Mouse (Mus musculus): Measurements from ENCODE around the gene Zfp444. TPM values are rescaled to one million over a fixed set of nuclear protein-coding genes. Genes with fewer than 3 reads are reported as not detected.

The Zfp444 gene
- polyA plus RNA-seq, 1 experiment from 2014 or later = 101 TPM

- no peaks in the 10 kb centered on the region for H3K36me3 ChIP-seq (ENCODE audit: control insufficient read depth, insufficient read depth)
- WGBS = 73% methylated on average over 9 of the region's 9 CpGs
- H3K4me3 ChIP-seq (replicated peaks; ENCODE audit: low read length) = peak overlapping the region; percentile 87; the same call in 1 of the 2 replicates
- H3K27me3 ChIP-seq (replicated peaks; ENCODE audit: control insufficient read depth, insufficient read depth, low read length) = no peaks in the 10 kb centered on the region
- no peak for ATAC-seq
- H3K9ac ChIP-seq (replicated peaks; ENCODE audit: low read depth, low read length) = peak overlapping the region; percentile 53; the same call in 1 of the 2 replicates
- H3K9me3 ChIP-seq (ENCODE audit: control insufficient read depth, low read length) = no peaks in the 10 kb centered on the region
- H3K27ac ChIP-seq (ENCODE audit: low read length) = no peak overlapping the region
- peak overlapping the region; percentile 81 for H3K4me2 ChIP-seq (ENCODE audit: low read length)
- peaks cover 20% of the 10 kb centered on the region for H3K4me1 ChIP-seq (replicated peaks; ENCODE audit: control insufficient read depth, insufficient read depth, low read length)
Observed at GRCm38 (mm10) chr7:6156901-6157472, 15.0 kb upstream of the Zfp444 start.

- H3K27ac ChIP-seq (ENCODE audit: low read length) = no peak overlapping the region
- H3K4me3 ChIP-seq (replicated peaks; ENCODE audit: low read length) = no peak overlapping the region
- H3K9me3 ChIP-seq (ENCODE audit: control insufficient read depth, low read length) = no peaks in the 10 kb centered on the region
- no peaks in the 10 kb centered on the region for H3K27me3 ChIP-seq (replicated peaks; ENCODE audit: control insufficient read depth, insufficient read depth, low read length)
- H3K9ac ChIP-seq (replicated peaks; ENCODE audit: low read depth, low read length) = no peak overlapping the region
- no peak for ATAC-seq
- peaks cover 20% of the 10 kb centered on the region for H3K4me1 ChIP-seq (replicated peaks; ENCODE audit: control insufficient read depth, insufficient read depth, low read length)
- WGBS = 94% methylated on average over 1 of the region's 1 CpGs
- no peak overlapping the region for H3K4me2 ChIP-seq (ENCODE audit: low read length)
- H3K36me3 ChIP-seq (ENCODE audit: control insufficient read depth, insufficient read depth) = no peaks in the 10 kb centered on the region
Observed at GRCm38 (mm10) chr7:6157479-6157878, 14.5 kb upstream of the Zfp444 start.

GRCm38 (mm10) chr7:6159604-6160003 is 12.4 kb upstream of the Zfp444 start:
- Histone ChIP-seq H3K4me3 (replicated peaks; ENCODE audit: low read length) (no peak overlapping the region), H3K4me1 (replicated peaks; ENCODE audit: control insufficient read depth, insufficient read depth, low read length) (peaks cover 12% of the 10 kb centered on the region), H3K27me3 (replicated peaks; ENCODE audit: control insufficient read depth, insufficient read depth, low read length) (no peaks in the 10 kb centered on the region), H3K9ac (replicated peaks; ENCODE audit: low read depth, low read length) (no peak overlapping the region), H3K36me3 (ENCODE audit: control insufficient read depth, insufficient read depth) (no peaks in the 10 kb centered on the region), H3K4me2 (ENCODE audit: low read length) (no peak overlapping the region), H3K27ac (ENCODE audit: low read length) (no peak overlapping the region), H3K9me3 (ENCODE audit: control insufficient read depth, low read length) (no peaks in the 10 kb centered on the region)
- 86% methylated on average over 3 of the region's 3 CpGs for WGBS
- no peak for ATAC-seq

- Histone ChIP-seq H3K4me1 (replicated peaks; ENCODE audit: control insufficient read depth, insufficient read depth, low read length) (peaks cover 5% of the 10 kb centered on the region), H3K36me3 (ENCODE audit: control insufficient read depth, insufficient read depth) (no peaks in the 10 kb centered on the region), H3K4me3 (replicated peaks; ENCODE audit: low read length) (no peak overlapping the region), H3K9me3 (ENCODE audit: control insufficient read depth, low read length) (no peaks in the 10 kb centered on the region), H3K27me3 (replicated peaks; ENCODE audit: control insufficient read depth, insufficient read depth, low read length) (no peaks in the 10 kb centered on the region), H3K4me2 (ENCODE audit: low read length) (no peak overlapping the region), H3K9ac (replicated peaks; ENCODE audit: low read depth, low read length) (no peak overlapping the region), H3K27ac (ENCODE audit: low read length) (no peak overlapping the region)
- 58% methylated on average over 3 of the region's 3 CpGs for WGBS
- ATAC-seq = no peak
Observed at GRCm38 (mm10) chr7:6161541-6161940, 10.5 kb upstream of the Zfp444 start.

DNA sequence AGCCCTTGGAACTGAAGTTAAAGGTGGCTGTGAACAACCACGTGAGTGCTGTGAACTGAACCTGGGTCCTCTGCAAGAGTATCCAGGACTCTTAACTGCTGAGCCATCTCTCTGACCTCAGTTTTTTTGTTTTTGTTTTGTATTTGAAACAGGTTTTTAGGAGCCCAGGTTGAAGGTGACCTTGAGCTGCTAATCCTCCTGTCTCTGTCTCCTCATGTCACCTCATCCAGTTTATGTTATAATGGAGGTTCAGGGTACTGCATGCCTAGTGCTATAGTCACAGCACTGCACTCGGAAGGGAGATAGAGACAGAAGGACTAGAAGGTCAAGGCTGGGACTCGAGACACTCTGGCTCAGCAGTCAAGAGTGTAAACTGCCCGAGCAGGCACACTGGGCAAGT is 9.9 kb upstream of the Zfp444 start:
- Histone ChIP-seq H3K27ac (ENCODE audit: low read length) (no peak overlapping the region), H3K36me3 (ENCODE audit: control insufficient read depth, insufficient read depth) (no peaks in the 10 kb centered on the region), H3K9ac (replicated peaks; ENCODE audit: low read depth, low read length) (no peak overlapping the region), H3K4me3 (replicated peaks; ENCODE audit: low read length) (no peak overlapping the region), H3K9me3 (ENCODE audit: control insufficient read depth, low read length) (no peaks in the 10 kb centered on the region), H3K4me2 (ENCODE audit: low read length) (no peak overlapping the region), H3K27me3 (replicated peaks; ENCODE audit: control insufficient read depth, insufficient read depth, low read length) (no peaks in the 10 kb centered on the region), H3K4me1 (replicated peaks; ENCODE audit: control insufficient read depth, insufficient read depth, low read length) (no peaks in the 10 kb centered on the region; the same call in 1 of the 2 replicates)
- ATAC-seq = no peak
- WGBS = 85% methylated on average over 4 of the region's 4 CpGs

DNA sequence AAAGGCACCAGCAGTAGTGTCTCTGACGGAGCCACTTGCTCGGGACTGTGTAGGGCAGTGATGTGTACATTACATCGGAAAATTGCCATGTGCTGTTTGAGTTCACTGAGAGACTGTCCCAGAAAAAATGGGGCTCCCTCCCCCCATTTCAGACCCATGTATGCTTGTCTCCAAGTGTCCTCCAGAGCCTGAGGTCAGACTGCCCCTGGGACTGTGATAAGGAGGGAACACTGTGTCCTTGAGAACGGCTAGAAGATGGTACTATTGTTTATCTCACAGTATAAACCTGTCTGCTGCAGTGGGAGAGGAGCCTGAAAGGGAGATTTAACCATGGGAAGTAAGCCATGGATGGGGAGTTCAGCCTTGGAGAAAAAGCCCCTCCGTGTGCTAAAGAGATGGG is 7.4 kb upstream of the Zfp444 start:
- Histone ChIP-seq H3K27me3 (replicated peaks; ENCODE audit: control insufficient read depth, insufficient read depth, low read length) (no peaks in the 10 kb centered on the region), H3K4me3 (replicated peaks; ENCODE audit: low read length) (no peak overlapping the region), H3K4me1 (replicated peaks; ENCODE audit: control insufficient read depth, insufficient read depth, low read length) (no peaks in the 10 kb centered on the region), H3K27ac (ENCODE audit: low read length) (no peak overlapping the region), H3K4me2 (ENCODE audit: low read length) (no peak overlapping the region), H3K9ac (replicated peaks; ENCODE audit: low read depth, low read length) (no peak overlapping the region), H3K36me3 (ENCODE audit: control insufficient read depth, insufficient read depth) (no peaks in the 10 kb centered on the region), H3K9me3 (ENCODE audit: control insufficient read depth, low read length) (no peaks in the 10 kb centered on the region)
- no peak for ATAC-seq
- WGBS = 71% methylated on average over 5 of the region's 5 CpGs

- 74% methylated on average over 3 of the region's 3 CpGs for WGBS
- Histone ChIP-seq H3K27ac (ENCODE audit: low read length) (no peak overlapping the region), H3K9me3 (ENCODE audit: control insufficient read depth, low read length) (no peaks in the 10 kb centered on the region), H3K4me1 (replicated peaks; ENCODE audit: control insufficient read depth, insufficient read depth, low read length) (peaks cover 19% of the 10 kb centered on the region), H3K4me2 (ENCODE audit: low read length) (no peak overlapping the region), H3K9ac (replicated peaks; ENCODE audit: low read depth, low read length) (no peak overlapping the region), H3K36me3 (ENCODE audit: control insufficient read depth, insufficient read depth) (no peaks in the 10 kb centered on the region), H3K4me3 (replicated peaks; ENCODE audit: low read length) (no peak overlapping the region), H3K27me3 (replicated peaks; ENCODE audit: control insufficient read depth, insufficient read depth, low read length) (no peaks in the 10 kb centered on the region)
- ATAC-seq = no peak
Observed at GRCm38 (mm10) chr7:6169403-6169802, 2.6 kb upstream of the Zfp444 start.

DNA sequence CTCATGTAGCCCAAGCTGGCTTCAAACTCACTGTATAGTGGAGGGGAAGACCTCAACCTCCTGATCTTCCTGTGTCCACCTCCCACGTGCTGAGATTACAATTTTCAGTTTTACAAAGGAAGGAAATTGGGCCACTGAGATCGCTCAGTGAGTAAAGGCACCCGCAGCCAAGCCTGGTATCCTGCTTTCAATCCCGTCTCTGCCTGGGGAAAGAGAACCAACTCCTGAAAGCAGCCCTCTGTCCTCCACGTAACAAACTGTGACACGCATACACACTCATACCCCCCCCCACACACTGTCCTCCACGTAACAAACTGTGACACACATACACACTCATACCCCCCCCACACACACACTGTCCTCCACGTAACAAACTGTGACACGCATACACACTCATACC is 1.6 kb upstream of the Zfp444 start:
- no peak overlapping the region for H3K4me2 ChIP-seq (ENCODE audit: low read length)
- H3K9ac ChIP-seq (replicated peaks; ENCODE audit: low read depth, low read length) = no peak overlapping the region
- no peak for ATAC-seq
- H3K9me3 ChIP-seq (ENCODE audit: control insufficient read depth, low read length) = no peaks in the 10 kb centered on the region
- WGBS = 86% methylated on average over 9 of the region's 9 CpGs
- no peak overlapping the region for H3K27ac ChIP-seq (ENCODE audit: low read length)
- H3K27me3 ChIP-seq (replicated peaks; ENCODE audit: control insufficient read depth, insufficient read depth, low read length) = no peaks in the 10 kb centered on the region
- H3K4me3 ChIP-seq (replicated peaks; ENCODE audit: low read length) = no peak overlapping the region
- H3K4me1 ChIP-seq (replicated peaks; ENCODE audit: control insufficient read depth, insufficient read depth, low read length) = peaks cover 19% of the 10 kb centered on the region
- no peaks in the 10 kb centered on the region for H3K36me3 ChIP-seq (ENCODE audit: control insufficient read depth, insufficient read depth)

GRCm38 (mm10) chr7:6170871-6171270 is 1.2 kb upstream of the Zfp444 start:
- Histone ChIP-seq H3K27ac (ENCODE audit: low read length) (peak overlapping the region; percentile 73; the same call in 1 of the 2 replicates), H3K9ac (replicated peaks; ENCODE audit: low read depth, low read length) (no peak overlapping the region; the same call in 1 of the 2 replicates), H3K36me3 (ENCODE audit: control insufficient read depth, insufficient read depth) (no peaks in the 10 kb centered on the region), H3K27me3 (replicated peaks; ENCODE audit: control insufficient read depth, insufficient read depth, low read length) (no peaks in the 10 kb centered on the region), H3K4me2 (ENCODE audit: low read length) (peak overlapping the region; percentile 75), H3K4me3 (replicated peaks; ENCODE audit: low read length) (no peak overlapping the region), H3K4me1 (replicated peaks; ENCODE audit: control insufficient read depth, insufficient read depth, low read length) (peaks cover 19% of the 10 kb centered on the region), H3K9me3 (ENCODE audit: control insufficient read depth, low read length) (no peaks in the 10 kb centered on the region)
- no peak for ATAC-seq
- WGBS = 45% methylated on average over 6 of the region's 6 CpGs
